Mouse (Mus musculus) testis, adult 2 months (tissue): Measurements from ENCODE around the gene Kiz.

ENCODE experiments used
- CTCF ChIP-seq: fragments of 200-500 bp; IDR thresholded peaks from 2 replicates; pipeline ENCODE4 v1.5.1; 2012; ENCODE audit warnings: low read depth, mild to moderate bottlenecking, inconsistent platforms, low read length, moderate library complexity; ENCODE audit not compliant: control insufficient read depth, insufficient read depth, insufficient replicate concordance
- POLR2A ChIP-seq: fragments of 200-500 bp; IDR thresholded peaks from 2 replicates; pipeline ENCODE4 v1.6.1; 2012; ENCODE audit warnings: low read depth, mild to moderate bottlenecking, inconsistent platforms, low read length, moderate library complexity; ENCODE audit not compliant: control insufficient read depth

- TF ChIP-seq CTCF (no peak), POLR2A (no peak)
Observed at GRCm38 (mm10) chr2:146917770-146918169, 62.1 kb downstream of the Kiz start.
